ENCODE assay signal across 13 mouse cellular contexts in genomic region chr4:54651646-54652110, GRCm38 (mm10).
DNase-seq lines count a peak whose midpoint lies in the region; ATAC-seq lines count a peak whose summit lies in the region.
"Had no signal": no experiment of that assay in that cellular context is flagged by ENCODE, and none has a peak within 500 bp of the region (broad histone marks: within the 10 kb centered on the region; RNA-seq: fewer than 3 reads in every experiment).

No protein-coding gene starts in this region.

- H3K4me3 ChIP-seq in neural tube, embryonic 11.5 days (ENCODE audit: low read depth, low read length) = no peak overlapping the region
- H3K4me3 ChIP-seq in hindbrain, embryonic 12.5 days = no peak overlapping the region
- no peak overlapping the region for H3K4me3 ChIP-seq in midbrain, embryonic 13.5 days (replicated peaks)
- no peak overlapping the region for H3K4me3 ChIP-seq in kidney, embryonic 15.5 days (replicated peaks)
- H3K4me3 ChIP-seq: liver, embryonic 13.5 days had no signal

- H3K4me1 ChIP-seq in neural tube, embryonic 11.5 days (ENCODE audit: control insufficient read depth, insufficient read depth, low read length) = peaks cover 17% of the 10 kb centered on the region
- H3K4me1 ChIP-seq in hindbrain, embryonic 12.5 days = peaks cover 33% of the 10 kb centered on the region
- peaks cover 40% of the 10 kb centered on the region for H3K4me1 ChIP-seq in midbrain, embryonic 13.5 days (replicated peaks)
- no peaks in the 10 kb centered on the region for H3K4me1 ChIP-seq in kidney, embryonic 15.5 days
- H3K4me1 ChIP-seq: liver, embryonic 13.5 days had no signal

- no peaks in the 10 kb centered on the region for H3K27me3 ChIP-seq in neural tube, embryonic 11.5 days (ENCODE audit: control insufficient read depth, insufficient read depth, low read length)
- H3K27me3 ChIP-seq in hindbrain, embryonic 12.5 days = no peaks in the 10 kb centered on the region
- no peaks in the 10 kb centered on the region for H3K27me3 ChIP-seq in midbrain, embryonic 13.5 days
- H3K27me3 ChIP-seq in kidney, embryonic 15.5 days = no peaks in the 10 kb centered on the region
- H3K27me3 ChIP-seq: liver, embryonic 13.5 days had no signal

- ATAC-seq in neural tube, embryonic 11.5 days (ENCODE audit: insufficient read depth, low FRiP score, low TSS enrichment) = no peak
- ATAC-seq in hindbrain, embryonic 12.5 days (ENCODE audit: low FRiP score) = no peak
- ATAC-seq in midbrain, embryonic 13.5 days = no peak
- no peak for ATAC-seq in kidney, embryonic 15.5 days (replicated peaks; ENCODE audit: low FRiP score)

- no peaks in the 10 kb centered on the region for H3K36me3 ChIP-seq in neural tube, embryonic 11.5 days (ENCODE audit: control insufficient read depth, insufficient read depth, low read length)
- no peaks in the 10 kb centered on the region for H3K36me3 ChIP-seq in hindbrain, embryonic 12.5 days
- no peaks in the 10 kb centered on the region for H3K36me3 ChIP-seq in midbrain, embryonic 13.5 days
- no peaks in the 10 kb centered on the region for H3K36me3 ChIP-seq in kidney, embryonic 15.5 days
- H3K36me3 ChIP-seq: liver, embryonic 13.5 days had no signal

- H3K9me3 ChIP-seq in neural tube, embryonic 11.5 days (ENCODE audit: control insufficient read depth, low read length) = no peaks in the 10 kb centered on the region
- no peaks in the 10 kb centered on the region for H3K9me3 ChIP-seq in hindbrain, embryonic 12.5 days (replicated peaks)
- no peaks in the 10 kb centered on the region for H3K9me3 ChIP-seq in midbrain, embryonic 13.5 days
- no peaks in the 10 kb centered on the region for H3K9me3 ChIP-seq in kidney, embryonic 15.5 days (replicated peaks)
- H3K9me3 ChIP-seq: liver, embryonic 13.5 days had no signal

- peak overlapping the region; percentile 56 for H3K9ac ChIP-seq in neural tube, embryonic 11.5 days (ENCODE audit: low read length)
- peak overlapping the region; percentile 19; the same call in 1 of the 2 replicates for H3K9ac ChIP-seq in hindbrain, embryonic 12.5 days
- H3K9ac ChIP-seq in midbrain, embryonic 13.5 days (replicated peaks) = no peak overlapping the region
- no peak overlapping the region for H3K9ac ChIP-seq in kidney, embryonic 15.5 days
- H3K9ac ChIP-seq: liver, embryonic 13.5 days had no signal

- no peak overlapping the region; the same call in 1 of the 2 replicates for H3K4me2 ChIP-seq in neural tube, embryonic 11.5 days (ENCODE audit: low read depth)
- H3K4me2 ChIP-seq in hindbrain, embryonic 12.5 days (replicated peaks) = peak overlapping the region; percentile 37; the same call in 1 of the 2 replicates
- H3K4me2 ChIP-seq in midbrain, embryonic 13.5 days (replicated peaks) = peak overlapping the region; percentile 41; the same call in 1 of the 2 replicates
- no peak overlapping the region for H3K4me2 ChIP-seq in kidney, embryonic 15.5 days
- H3K4me2 ChIP-seq: liver, embryonic 13.5 days had no signal

- no peak for DNase-seq in neural tube, embryonic 11.5 days (ENCODE audit: low spot score)
- no peak for DNase-seq in neural tube, embryonic 10.5 days (ENCODE audit: extremely low spot score, low spot score)
- DNase-seq in right cerebral cortex, adult 18-20 months = no peak
- no peak for DNase-seq in thymus, adult 18-20 months
- no peak for DNase-seq in lung, postnatal 25 days (ENCODE audit: low spot score)
- DNase-seq: cerebellum, adult 9-10 months; kidney, postnatal 10 days; liver, embryonic 13.5 days; lung, postnatal 10 days; thymus, postnatal 25 days had no signal

- H3K27ac ChIP-seq in neural tube, embryonic 11.5 days (ENCODE audit: low read depth, low read length) = peak overlapping the region; percentile 96
- peak overlapping the region; percentile 96 for H3K27ac ChIP-seq in hindbrain, embryonic 12.5 days
- peak overlapping the region; percentile 90 for H3K27ac ChIP-seq in midbrain, embryonic 13.5 days
- no peak overlapping the region for H3K27ac ChIP-seq in kidney, embryonic 15.5 days
- H3K27ac ChIP-seq: liver, embryonic 13.5 days had no signal

Comparison
In these comparisons a context has a peak if more than half of its experiments do, and no peak if none do; other contexts are left out.
1. H3K4me2 ChIP-seq: peak in hindbrain, embryonic 12.5 days (single experiment) and midbrain, embryonic 13.5 days (single experiment); none in neural tube, embryonic 11.5 days (single experiment) and kidney, embryonic 15.5 days (single experiment).
2. H3K9ac ChIP-seq: peak in neural tube, embryonic 11.5 days (single experiment) and hindbrain, embryonic 12.5 days (single experiment); none in midbrain, embryonic 13.5 days (single experiment) and kidney, embryonic 15.5 days (single experiment).